Mouse (Mus musculus) embryonic facial prominence, embryonic 11.5 days (tissue): ENCODE measurements around the gene Krtap6-2. TPM values are rescaled to one million over a fixed set of nuclear protein-coding genes. Genes with fewer than 3 reads are reported as not detected.

Source experiments
- polyA plus RNA-seq: library from polyadenylated mRNA; unstranded; fragments of >200 nt; fragmentation: Nextera tagmentation; extraction: Ambion mirVana; gene quantifications from 2 replicates; pipeline ENCODE4 v1.2.1, GENCODE M21; 2014

The Krtap6-2 gene
- polyA plus RNA-seq, 1 experiment from 2014 or later: not detected

Other genes with a start within 250 kb of the Krtap6-2 start
- not detected in 2 replicates for gene 1110057P08Rik, start 245.4 kb downstream of the Krtap6-2 start, polyA plus RNA-seq
- not detected in 2 replicates for gene Krtap20-2, start 214.2 kb downstream of the Krtap6-2 start, polyA plus RNA-seq
- gene Krtap21-1, start 16.2 kb downstream of the Krtap6-2 start, polyA plus RNA-seq: not detected in 2 replicates
- gene Krtap8-1, start 67.8 kb upstream of the Krtap6-2 start, polyA plus RNA-seq: not detected in 2 replicates
- gene Krtap7-1, start 88.2 kb upstream of the Krtap6-2 start, polyA plus RNA-seq: not detected in 2 replicates
- gene Krtap11-1, start 151.1 kb upstream of the Krtap6-2 start, polyA plus RNA-seq: not detected in 2 replicates